Mouse (Mus musculus) liver, adult 2 months (tissue): Measurements from ENCODE around the gene Agtpbp1. TPM values are rescaled to one million over a fixed set of nuclear protein-coding genes. Genes with fewer than 3 reads are reported as not detected.
"Not testable (repeated sequence)": the region's sequence is repeated elsewhere in the genome, so short reads cannot be mapped to it uniquely, and the experiment has no call there.

Source experiments
- DNase-seq: peaks from one replicate; pipeline ENCODE4 v3.0.0-alpha.2; 2011; ENCODE audit warnings: low read depth, low spot score; ENCODE audit errors: extremely low read depth
- H3K27ac ChIP-seq: fragments of 200-500 bp; replicated peaks from 2 replicates; pipeline ENCODE4 v1.5.1; 2012; ENCODE audit warnings: low read depth, mild to moderate bottlenecking, control low read depth, inconsistent platforms, low read length; ENCODE audit not compliant: insufficient read depth
- H3K27me3 ChIP-seq: fragments of 200-500 bp; 2 replicates; pipeline ENCODE4 v1.6.1; 2012; ENCODE audit warnings: mild to moderate bottlenecking, moderate library complexity, low read length, inconsistent platforms; ENCODE audit not compliant: control insufficient read depth, insufficient read depth
- H3K36me3 ChIP-seq: fragments of 200-500 bp; 2 replicates; pipeline ENCODE4 v1.6.1; 2012; ENCODE audit warnings: low read length, inconsistent platforms; ENCODE audit not compliant: control insufficient read depth, insufficient read depth
- H3K4me1 ChIP-seq: fragments of 200-500 bp; 2 replicates; pipeline ENCODE4 v1.6.1; 2011; ENCODE audit warnings: low read length; ENCODE audit not compliant: control insufficient read depth, insufficient read depth
- H3K4me3 ChIP-seq: fragments of 200-500 bp; 2 replicates; pipeline ENCODE4 v1.5.1; 2011; ENCODE audit warnings: low read depth, mild to moderate bottlenecking, control low read depth, low read length, moderate library complexity; ENCODE audit not compliant: insufficient read depth
- H3K79me2 ChIP-seq: fragments of 200-500 bp; 2 replicates; pipeline ENCODE4 v1.6.1; 2012; ENCODE audit warnings: inconsistent platforms, mild to moderate bottlenecking, low read length, moderate library complexity; ENCODE audit not compliant: control insufficient read depth, insufficient read depth
- H3K9ac ChIP-seq: fragments of 200-500 bp; 2 replicates; pipeline ENCODE4 v1.6.1; 2012; ENCODE audit warnings: low read depth, mild to moderate bottlenecking, control low read depth, inconsistent platforms, low read length
- CTCF ChIP-seq: fragments of 200-500 bp; IDR thresholded peaks from 2 replicates; pipeline ENCODE4 v1.5.1; 2011; ENCODE audit warnings: low read depth, low read length, control low read depth
- POLR2A ChIP-seq: fragments of 200-500 bp; IDR thresholded peaks from 2 replicates; pipeline ENCODE4 v1.6.1; 2011; ENCODE audit warnings: low read length, control low read depth; ENCODE audit not compliant: insufficient read depth; ENCODE audit errors: extremely low read depth
- WGBS: fragments of 180-500 bp; shearing (Covaris S2); methylation state at CpG from one replicate; pipeline ENCODE4 v1.1.7; 2018; 5-methylcytosine and 5-hydroxymethylcytosine counted together
- polyA plus RNA-seq: library from polyadenylated mRNA; depleted of rRNA; stranded (reverse); fragments of >200 nt; gene quantifications from 2 replicates; pipeline ENCODE4 v1.2.3, GENCODE M21; 2012
- total RNA-seq: library from RNA; depleted of rRNA; stranded (reverse); fragments of >200 nt; gene quantifications from 2 replicates; pipeline ENCODE4 v1.2.3, GENCODE M21; 2014

The Agtpbp1 gene
- total and polyA plus RNA-seq, 2 experiments, result 1.9 to 10.0 TPM

DNA sequence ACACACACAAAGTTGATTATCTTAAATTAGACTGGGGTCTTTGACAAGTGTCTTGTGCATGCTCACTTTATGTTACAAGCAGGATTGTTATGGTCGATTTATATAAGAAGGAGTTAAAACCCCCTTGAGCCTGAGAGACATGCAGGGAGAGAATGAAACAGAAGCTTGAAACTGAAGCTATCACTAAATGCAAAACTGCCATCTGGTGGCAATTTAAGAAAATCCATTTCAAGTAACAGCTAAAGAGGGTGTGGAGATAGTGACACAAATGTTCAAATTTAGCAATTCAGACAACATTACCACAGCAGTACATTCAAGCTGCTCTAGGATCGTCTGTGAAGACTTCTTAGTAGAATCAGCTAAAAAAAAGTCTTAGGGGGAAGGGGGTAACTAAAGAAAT lies 95.9 kb downstream of the Agtpbp1 start:
- Histone ChIP-seq H3K79me2 (no peaks in the 10 kb centered on the region), H3K9ac (no peak overlapping the region), H3K27ac (no peak overlapping the region), H3K4me3 (no peak overlapping the region), H3K27me3 (no peaks in the 10 kb centered on the region), H3K36me3 (no peaks in the 10 kb centered on the region), H3K4me1 (peaks cover 9% of the 10 kb centered on the region; the same call in 1 of the 2 replicates)
- WGBS, result 21% methylated on average over 2 of the region's 2 CpGs
- DNase-seq, result peak; percentile 71
- no peak for TF ChIP-seq POLR2A
- peak; percentile 33; the same call in 1 of the 2 replicates for TF ChIP-seq CTCF

DNA sequence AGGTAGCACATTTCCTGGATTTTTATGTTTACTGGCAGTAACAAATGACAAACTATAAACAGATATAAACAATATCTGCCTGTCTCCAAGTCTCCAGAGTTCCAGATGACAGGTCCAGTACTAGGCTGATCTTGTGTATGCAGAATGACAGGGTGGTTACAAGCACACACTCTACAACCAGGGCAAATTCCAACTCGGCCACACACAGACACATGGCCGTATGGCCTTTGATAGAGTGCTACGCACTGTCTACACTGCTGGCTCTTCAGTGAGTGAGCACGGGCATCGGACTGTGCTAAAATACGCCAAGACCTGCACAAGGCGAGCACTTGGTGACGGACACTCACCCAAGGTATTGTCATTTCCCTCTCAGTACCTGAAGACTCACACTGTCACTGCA lies 97.7 kb downstream of the Agtpbp1 start:
- TF ChIP-seq POLR2A (no peak), CTCF (no peak)

DNA sequence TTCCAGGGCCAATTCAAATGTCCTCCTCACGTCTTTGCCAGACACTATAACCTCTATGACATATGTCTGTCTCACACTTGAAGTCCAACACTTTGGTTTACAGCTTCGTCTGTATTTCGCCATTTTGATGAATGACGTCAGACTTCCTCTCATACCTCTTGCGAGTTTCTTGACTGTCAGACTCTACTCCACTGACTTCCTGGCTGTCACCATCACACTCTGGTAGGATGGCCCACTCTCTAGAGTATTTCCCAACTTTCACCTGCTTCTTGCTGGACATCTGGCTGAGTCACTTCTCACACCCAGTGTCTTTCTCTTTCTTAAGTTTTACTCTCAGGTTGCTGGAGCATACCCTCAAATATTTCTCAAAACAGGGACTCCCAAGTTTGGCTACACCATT lies 98.8 kb downstream of the Agtpbp1 start:
- WGBS, result 91% methylated on average over 5 of the region's 5 CpGs

More for the DNA sequence above, 97.7 kb downstream of the Agtpbp1 start:
- WGBS, result 45% methylated on average over 8 of the region's 8 CpGs
- H3K9ac ChIP-seq, result no peak overlapping the region
- peaks cover 9% of the 10 kb centered on the region; the same call in 1 of the 2 replicates for H3K4me1 ChIP-seq
- H3K36me3 ChIP-seq, result no peaks in the 10 kb centered on the region
- DNase-seq, result peak; percentile 86
- peak overlapping the region; percentile 10; the same call in 1 of the 2 replicates for H3K27ac ChIP-seq
- H3K27me3 ChIP-seq, result no peaks in the 10 kb centered on the region
- no peaks in the 10 kb centered on the region for H3K79me2 ChIP-seq
- no peak overlapping the region for H3K4me3 ChIP-seq

DNA sequence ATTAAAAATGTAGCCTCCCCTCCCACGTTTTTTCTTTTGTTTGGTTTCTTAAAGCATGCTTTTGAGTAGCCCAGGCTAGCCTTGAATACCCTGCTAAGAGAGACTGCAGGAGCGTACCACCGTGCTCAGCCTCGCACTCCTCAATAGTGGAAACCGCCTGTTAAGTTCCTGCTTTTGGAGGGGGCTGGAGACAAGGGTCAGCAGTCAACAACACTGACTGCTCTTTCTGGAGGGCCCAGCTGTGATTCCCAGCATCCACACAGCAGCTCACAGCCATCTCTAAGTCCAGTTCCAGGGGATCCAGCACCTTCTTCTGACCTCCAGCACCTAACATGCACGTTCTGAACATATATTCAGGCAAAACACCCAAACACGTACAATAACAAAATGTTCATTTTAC lies 99.6 kb downstream of the Agtpbp1 start:
- peaks cover 16% of the 10 kb centered on the region for H3K4me1 ChIP-seq
- no peak overlapping the region for H3K27ac ChIP-seq
- no peak overlapping the region for H3K9ac ChIP-seq
- TF ChIP-seq CTCF (no peak), POLR2A (no peak)
- H3K36me3 ChIP-seq, result no peaks in the 10 kb centered on the region
- H3K4me3 ChIP-seq, result no peak overlapping the region
- H3K79me2 ChIP-seq, result no peaks in the 10 kb centered on the region
- no peaks in the 10 kb centered on the region for H3K27me3 ChIP-seq
- no peak for DNase-seq
- 95% methylated on average over 7 of the region's 7 CpGs for WGBS

More for the DNA sequence above, 98.8 kb downstream of the Agtpbp1 start:
- TF ChIP-seq POLR2A (no peak), CTCF (no peak)
- Histone ChIP-seq H3K27me3 (no peaks in the 10 kb centered on the region), H3K36me3 (no peaks in the 10 kb centered on the region), H3K79me2 (no peaks in the 10 kb centered on the region), H3K4me1 (peaks cover 12% of the 10 kb centered on the region; the same call in 1 of the 2 replicates), H3K4me3 (no peak overlapping the region), H3K9ac (no peak overlapping the region), H3K27ac (no peak overlapping the region)
- DNase-seq, result no peak

DNA sequence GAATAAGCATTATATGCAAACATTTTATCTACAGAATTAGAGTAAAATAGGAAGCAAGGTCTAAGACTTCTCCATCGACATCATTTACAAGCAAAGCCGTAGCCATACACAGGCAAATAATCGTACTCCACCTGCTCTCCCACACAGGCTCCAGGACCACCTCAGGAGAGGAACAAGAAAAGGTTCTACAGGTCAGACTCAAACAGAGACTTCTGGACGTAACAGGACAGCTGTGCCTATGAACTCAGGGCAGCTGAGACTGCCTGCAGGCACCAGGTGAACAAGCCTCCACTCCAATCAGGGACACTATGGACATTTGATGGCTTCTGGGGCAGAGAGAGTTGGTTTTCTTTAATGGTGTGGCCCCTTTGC lies 103.6 kb downstream of the Agtpbp1 start:
- Histone ChIP-seq H3K79me2 (no peaks in the 10 kb centered on the region), H3K27ac (peak overlapping the region; percentile 90), H3K4me1 (peaks cover 10% of the 10 kb centered on the region), H3K36me3 (no peaks in the 10 kb centered on the region), H3K27me3 (no peaks in the 10 kb centered on the region), H3K4me3 (no peak overlapping the region), H3K9ac (no peak overlapping the region)
- no peak for DNase-seq
- WGBS, result 79% methylated on average over 4 of the region's 4 CpGs
- TF ChIP-seq POLR2A, result no peak
- TF ChIP-seq CTCF, result no peak

DNA sequence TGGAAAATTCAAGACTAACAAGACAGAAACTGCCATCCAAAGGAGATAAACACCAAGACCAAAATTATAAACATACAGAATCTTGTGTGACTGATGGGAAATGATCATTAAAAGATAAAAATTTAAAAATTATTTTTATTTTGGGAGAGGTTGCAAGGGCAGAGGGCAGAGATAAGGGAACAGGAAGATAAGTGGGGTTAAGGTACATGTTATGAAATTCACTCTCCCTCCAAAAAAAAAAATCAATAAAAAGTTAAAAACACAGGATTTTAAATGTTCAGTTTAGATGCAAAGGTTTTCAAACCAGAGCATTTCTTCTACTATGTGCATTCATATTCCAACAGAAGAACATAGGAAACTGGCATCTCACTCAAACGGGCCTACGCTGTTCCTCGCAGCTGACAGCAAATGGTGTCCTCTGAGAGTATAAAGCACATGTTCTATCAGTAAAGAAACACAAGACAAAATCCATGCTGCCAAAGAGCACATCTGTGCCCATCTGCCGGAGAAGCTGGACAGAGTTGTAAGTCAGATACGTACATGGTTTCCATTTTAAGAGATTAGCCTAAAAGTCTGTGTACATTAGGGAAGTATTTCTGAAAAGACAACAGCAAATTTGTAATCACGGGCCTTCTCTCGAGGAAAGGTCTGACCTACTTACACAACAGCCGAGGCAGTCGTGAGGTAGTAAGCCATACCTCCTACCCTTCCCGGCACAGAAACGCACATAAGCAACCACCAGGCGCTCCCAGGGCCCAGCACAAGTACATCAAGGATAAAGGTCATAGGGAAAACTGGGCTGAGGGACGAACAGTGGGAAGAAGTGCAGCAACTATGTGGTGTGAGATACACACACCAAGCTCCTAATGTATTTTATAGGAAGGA lies 104.2 kb downstream of the Agtpbp1 start:
- Histone ChIP-seq H3K36me3 (no peaks in the 10 kb centered on the region), H3K4me1 (peaks cover 10% of the 10 kb centered on the region), H3K27me3 (no peaks in the 10 kb centered on the region), H3K4me3 (no peak overlapping the region), H3K79me2 (no peaks in the 10 kb centered on the region), H3K27ac (peak overlapping the region; percentile 90), H3K9ac (peak overlapping the region; percentile 35)
- TF ChIP-seq CTCF (no peak), POLR2A (no peak)
- peak; percentile 88 for DNase-seq
- WGBS, result 24% methylated on average over 13 of the region's 13 CpGs

DNA sequence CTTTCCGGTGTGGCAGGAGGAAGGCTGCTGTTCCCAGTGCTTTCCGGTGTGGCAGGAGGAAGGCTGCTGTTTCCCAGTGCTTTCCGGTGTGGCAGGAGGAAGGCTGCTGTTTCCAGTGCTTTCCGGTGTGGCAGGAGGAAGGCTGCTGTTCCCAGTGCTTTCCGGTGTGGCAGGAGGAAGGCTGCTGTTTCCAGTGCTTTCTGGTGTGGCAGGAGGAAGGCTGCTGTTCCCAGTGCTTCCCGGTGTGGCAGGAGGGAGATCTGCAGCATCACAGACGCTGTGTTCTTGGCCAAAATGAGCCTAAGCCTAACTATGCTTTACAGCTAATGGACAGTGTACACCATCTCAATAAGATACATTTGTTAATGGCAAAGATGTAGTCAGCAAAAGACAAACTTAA lies 107.1 kb downstream of the Agtpbp1 start:
- not testable (repeated sequence) for H3K27ac ChIP-seq, H3K27me3 ChIP-seq, H3K4me3 ChIP-seq, H3K79me2 ChIP-seq, H3K36me3 ChIP-seq, DNase-seq, H3K9ac ChIP-seq
- WGBS, result 77% methylated on average over 7 of the region's 7 CpGs
- peaks cover 10% of the 10 kb centered on the region for H3K4me1 ChIP-seq
